Mouse (Mus musculus) stomach, postnatal 0 days (tissue): ENCODE results near the gene Fam189a1.

ENCODE experiments used
- CTCF ChIP-seq: IDR thresholded peaks from 2 replicates; pipeline ENCODE4 v1.5.1; 2016; ENCODE audit warnings: antibody characterized with exemption, low read depth, mild to moderate bottlenecking, moderate library complexity
- EP300 ChIP-seq: optimal IDR thresholded peaks from 2 replicates; pipeline ENCODE3; 2016; ENCODE audit warnings: antibody characterized with exemption

GRCm38 (mm10) chr7:64773465-64773864 lies 382.9 kb downstream of the Fam189a1 start:
- TF ChIP-seq CTCF (0 out of 2 replicates have a peak, but pooled peaks have one; percentile 15), EP300 (no peak)
